Mouse (Mus musculus): ENCODE data around the gene Rfc5. TPM values are rescaled to one million over a fixed set of nuclear protein-coding genes. Genes with fewer than 3 reads are reported as not detected.
A peak's percentile ranks its signal among the peaks of the same experiment; 100 is the strongest.
"Not testable (repeated sequence)": the region's sequence is repeated elsewhere in the genome, so short reads cannot be mapped to it uniquely, and the experiment has no call there.

Gene Rfc5
- 1 to 10 TPM; 1.7 to 4.3 TPM for total RNA-seq (2021)
- polyA plus RNA-seq (2012; rRNA removed) = 3.7 and 5.8 TPM in 2 replicates
- long read RNA-seq, transcript Rfc5-201 (11 exons, 2,796 nt) = major isoform, 8 of 10 reads
- long read RNA-seq, partial matches to known transcripts = 1 of 10 reads
- long read RNA-seq, other reads (novel, unspliced or antisense) = 1 of 10 reads

GRCm38 (mm10) chr5:117388877-117389276 is at the start of gene Rfc5:
Rfc5 (minus strand) TSS chr5:117389047.
- peak; percentile 96 for DNase-seq
- intact Hi-C loops (cut with DNase I) = loop anchor here (2.0 to 10.0 kb wide), 3 partner anchors 32 to 274 kb away; partner anchors contain the start of genes Suds3, Vsig10 and Wsb2
- TF ChIP-seq CTCF (IDR thresholded peaks at IDR 0.05) = no peak
- TF ChIP-seq EP300 (IDR thresholded peaks at IDR 0.05; ENCODE audit: insufficient read depth, low read depth, low read length) = no peak
- peak; percentile 41; the same call in 1 of the 2 replicates for TF ChIP-seq POLR2A (IDR thresholded peaks at IDR 0.05; ENCODE audit: insufficient read depth, low read depth, low read length)
- H3K79me2 ChIP-seq (replicated peaks; ENCODE audit: control insufficient read depth, insufficient read depth, low read length) = no peaks in the 10 kb centered on the region
- peak within 1 kb of the TSS; percentile 80 for H3K9ac ChIP-seq (ENCODE audit: low read depth, low read length)
- H3K4me1 ChIP-seq (ENCODE audit: control insufficient read depth, insufficient read depth, low read length) = peaks cover 1% of the 10 kb centered on the region
- H3K27me3 ChIP-seq (ENCODE audit: control insufficient read depth, insufficient read depth, low read length) = no peaks in the 10 kb centered on the region
- H3K36me3 ChIP-seq (ENCODE audit: control insufficient read depth, insufficient read depth, low read length) = no peaks in the 10 kb centered on the region
- peak within 1 kb of the TSS; percentile 59 for H3K4me3 ChIP-seq
- WGBS = 1% methylated on average over 44 of the region's 44 CpGs
- H3K27ac ChIP-seq = peak within 1 kb of the TSS; percentile 55; the same call in 1 of the 2 replicates

- H3K27me3 ChIP-seq (ENCODE audit: control insufficient read depth, insufficient read depth, low read length); H3K4me1 ChIP-seq (ENCODE audit: control insufficient read depth, insufficient read depth, low read length); H3K27ac ChIP-seq; H3K9ac ChIP-seq (ENCODE audit: low read depth, low read length); H3K4me3 ChIP-seq; intact Hi-C loops (cut with DNase I); H3K36me3 ChIP-seq (ENCODE audit: control insufficient read depth, insufficient read depth, low read length); DNase-seq; H3K79me2 ChIP-seq (replicated peaks; ENCODE audit: control insufficient read depth, insufficient read depth, low read length): not testable (repeated sequence)
- 87% methylated on average over 7 of the region's 7 CpGs for WGBS
Measured at GRCm38 (mm10) chr5:117433501-117433900, 44.7 kb upstream of the Rfc5 start.

GRCm38 (mm10) chr5:117417442-117417841 is 28.6 kb upstream of the Rfc5 start:
- Histone ChIP-seq H3K36me3 (ENCODE audit: control insufficient read depth, insufficient read depth, low read length) (no peaks in the 10 kb centered on the region), H3K79me2 (replicated peaks; ENCODE audit: control insufficient read depth, insufficient read depth, low read length) (no peaks in the 10 kb centered on the region), H3K9ac (ENCODE audit: low read depth, low read length) (no peak overlapping the region), H3K27ac (no peak overlapping the region), H3K27me3 (ENCODE audit: control insufficient read depth, insufficient read depth, low read length) (peaks cover 5% of the 10 kb centered on the region), H3K4me1 (ENCODE audit: control insufficient read depth, insufficient read depth, low read length) (no peaks in the 10 kb centered on the region), H3K4me3 (no peak overlapping the region)
- no peak for TF ChIP-seq POLR2A (IDR thresholded peaks at IDR 0.05; ENCODE audit: insufficient read depth, low read depth, low read length)
- TF ChIP-seq EP300 (IDR thresholded peaks at IDR 0.05; ENCODE audit: insufficient read depth, low read depth, low read length) = no peak
- no peak for TF ChIP-seq CTCF (IDR thresholded peaks at IDR 0.05)
- WGBS = 64% methylated on average over 2 of the region's 2 CpGs
- no peak for DNase-seq
- intact Hi-C loops (cut with DNase I) = no loop called here

- no peak overlapping the region for H3K9ac ChIP-seq (ENCODE audit: low read depth, low read length)
- H3K4me3 ChIP-seq = no peak overlapping the region
- TF ChIP-seq POLR2A (IDR thresholded peaks at IDR 0.05; ENCODE audit: insufficient read depth, low read depth, low read length) = no peak
- TF ChIP-seq EP300 (IDR thresholded peaks at IDR 0.05; ENCODE audit: insufficient read depth, low read depth, low read length) = no peak
- no peak for TF ChIP-seq CTCF (IDR thresholded peaks at IDR 0.05)
- no peaks in the 10 kb centered on the region for H3K4me1 ChIP-seq (ENCODE audit: control insufficient read depth, insufficient read depth, low read length)
- no peaks in the 10 kb centered on the region for H3K79me2 ChIP-seq (replicated peaks; ENCODE audit: control insufficient read depth, insufficient read depth, low read length)
- 38% methylated on average over 19 of the region's 19 CpGs for WGBS
- peaks cover 5% of the 10 kb centered on the region for H3K27me3 ChIP-seq (ENCODE audit: control insufficient read depth, insufficient read depth, low read length)
- intact Hi-C loops (cut with DNase I) = no loop called here
- no peaks in the 10 kb centered on the region for H3K36me3 ChIP-seq (ENCODE audit: control insufficient read depth, insufficient read depth, low read length)
- DNase-seq = no peak
- H3K27ac ChIP-seq = no peak overlapping the region
Measured at GRCm38 (mm10) chr5:117415011-117415912, 26.4 kb upstream of the Rfc5 start.

GRCm38 (mm10) chr5:117414611-117415010 is 25.8 kb upstream of the Rfc5 start:
- Histone ChIP-seq H3K27me3 (ENCODE audit: control insufficient read depth, insufficient read depth, low read length) (peaks cover 5% of the 10 kb centered on the region), H3K79me2 (replicated peaks; ENCODE audit: control insufficient read depth, insufficient read depth, low read length) (no peaks in the 10 kb centered on the region), H3K4me3 (no peak overlapping the region), H3K27ac (no peak overlapping the region), H3K36me3 (ENCODE audit: control insufficient read depth, insufficient read depth, low read length) (no peaks in the 10 kb centered on the region), H3K9ac (ENCODE audit: low read depth, low read length) (no peak overlapping the region), H3K4me1 (ENCODE audit: control insufficient read depth, insufficient read depth, low read length) (no peaks in the 10 kb centered on the region)
- DNase-seq = no peak
- TF ChIP-seq POLR2A (IDR thresholded peaks at IDR 0.05; ENCODE audit: insufficient read depth, low read depth, low read length) (no peak), CTCF (IDR thresholded peaks at IDR 0.05) (no peak), EP300 (IDR thresholded peaks at IDR 0.05; ENCODE audit: insufficient read depth, low read depth, low read length) (no peak)
- intact Hi-C loops (cut with DNase I) = no loop called here
- 7% methylated on average over 10 of the region's 10 CpGs for WGBS
